Mouse (Mus musculus): ENCODE measurements around the gene Pkd2l1.
"Not testable (repeated sequence)": the region's sequence is repeated elsewhere in the genome, so short reads cannot be mapped to it uniquely, and the experiment has no call there.

Gene Pkd2l1

DNA sequence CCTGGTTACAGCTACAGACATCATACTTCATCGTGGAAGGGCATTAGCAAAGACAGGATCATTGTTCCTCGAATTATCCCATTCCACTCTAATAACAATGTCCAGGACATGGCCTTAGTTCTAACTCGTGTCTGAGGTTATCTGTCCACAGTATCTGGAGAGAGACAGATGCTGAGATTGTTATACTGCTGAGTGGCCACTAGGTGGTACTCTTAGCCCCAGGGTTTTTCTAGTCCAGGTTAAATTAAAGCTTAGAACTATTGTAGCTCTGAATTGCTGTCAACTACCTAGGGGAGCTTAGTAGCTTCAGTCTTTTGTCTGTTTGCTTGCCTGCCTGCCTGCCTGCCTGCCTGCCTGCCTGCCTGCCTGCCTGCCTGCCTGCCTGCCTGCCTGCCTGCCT, 30.7 kb downstream of the Pkd2l1 start:
- no peak for DNase-seq (ENCODE audit: extremely low read depth, insufficient read length, low spot score)

DNA sequence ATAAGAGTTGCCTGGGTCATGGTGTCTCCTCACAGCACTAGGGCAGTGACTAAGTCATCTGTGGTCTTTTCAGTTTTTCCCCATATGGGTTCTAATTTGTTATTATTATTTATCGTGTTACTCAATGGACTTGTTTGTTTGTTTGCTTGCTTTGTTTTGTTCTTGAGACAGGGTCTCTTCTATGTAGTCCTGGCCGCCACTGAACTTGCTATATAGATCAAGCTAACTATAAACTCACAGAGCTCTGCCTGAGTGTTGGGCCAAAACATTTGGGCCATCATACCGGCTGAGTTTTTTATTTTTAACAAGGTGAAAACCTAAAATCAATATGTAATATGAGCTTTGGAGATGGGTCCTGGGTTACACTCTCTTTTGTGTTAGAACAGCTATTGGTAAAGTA, 32.9 kb downstream of the Pkd2l1 start:
- no peak for DNase-seq (ENCODE audit: extremely low read depth, insufficient read length, low spot score)

DNA sequence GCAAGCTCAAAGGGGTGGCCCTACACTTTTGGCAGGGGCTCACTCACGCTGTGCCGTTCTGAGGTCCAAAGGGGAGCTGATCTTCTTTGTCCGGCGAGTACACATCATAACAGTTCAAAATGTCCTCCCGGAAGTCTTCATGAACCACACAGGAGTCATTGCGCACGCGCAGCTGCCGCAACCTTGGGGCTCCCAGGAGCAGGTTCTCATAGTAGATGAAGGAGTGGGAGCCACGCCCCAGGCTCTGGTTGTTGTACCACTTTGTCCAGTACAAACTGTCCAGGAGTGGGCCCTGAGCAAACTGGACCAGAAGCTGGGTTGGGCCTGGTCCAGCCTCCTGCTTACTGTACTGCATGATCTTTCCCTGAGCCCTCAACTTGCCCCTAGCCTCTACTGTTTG, 35.2 kb downstream of the Pkd2l1 start:
- DNase-seq (ENCODE audit: extremely low read depth, insufficient read length, low spot score) = no peak

DNA sequence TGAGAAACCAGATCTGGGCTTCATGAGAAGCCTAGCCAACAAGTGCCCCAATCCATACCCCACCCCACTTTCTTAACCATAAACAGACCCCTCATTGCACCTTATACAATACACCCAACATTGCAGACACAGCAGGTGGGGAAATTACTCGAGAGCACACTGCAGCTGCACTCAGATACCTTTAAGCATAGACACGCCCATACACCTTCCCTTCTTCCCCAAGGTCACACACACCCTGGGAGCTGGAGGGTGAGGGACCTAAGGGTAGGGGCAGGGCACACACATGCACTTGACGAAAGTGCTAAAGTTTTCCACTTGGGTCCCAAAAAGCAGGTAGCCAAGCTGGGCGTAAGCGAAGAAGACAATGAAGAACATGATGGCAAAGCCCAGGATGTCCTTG, 38.5 kb downstream of the Pkd2l1 start:
- DNase-seq (ENCODE audit: extremely low read depth, insufficient read length, low spot score) = no peak

DNA sequence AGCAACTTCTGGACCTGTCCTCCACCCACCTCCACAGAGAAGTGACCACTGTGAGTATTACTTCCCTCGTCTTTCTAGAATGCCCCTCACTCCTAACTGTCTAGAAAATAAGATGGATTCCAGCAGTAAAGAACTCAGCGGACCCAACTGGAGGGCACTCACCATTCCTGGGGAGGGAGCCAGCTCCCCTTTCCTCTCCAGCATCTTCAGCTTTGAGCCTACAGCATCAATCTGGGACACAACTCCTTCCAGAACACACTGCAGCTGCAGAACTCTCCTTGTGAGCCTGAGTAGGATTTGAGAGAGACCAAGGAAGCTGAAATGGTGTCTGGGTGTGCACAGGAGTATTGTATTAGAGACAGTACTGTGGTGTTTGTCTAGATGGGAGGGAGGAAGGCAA, 43.3 kb downstream of the Pkd2l1 start:
- no peak for DNase-seq (ENCODE audit: extremely low read depth, insufficient read length, low spot score)

DNA sequence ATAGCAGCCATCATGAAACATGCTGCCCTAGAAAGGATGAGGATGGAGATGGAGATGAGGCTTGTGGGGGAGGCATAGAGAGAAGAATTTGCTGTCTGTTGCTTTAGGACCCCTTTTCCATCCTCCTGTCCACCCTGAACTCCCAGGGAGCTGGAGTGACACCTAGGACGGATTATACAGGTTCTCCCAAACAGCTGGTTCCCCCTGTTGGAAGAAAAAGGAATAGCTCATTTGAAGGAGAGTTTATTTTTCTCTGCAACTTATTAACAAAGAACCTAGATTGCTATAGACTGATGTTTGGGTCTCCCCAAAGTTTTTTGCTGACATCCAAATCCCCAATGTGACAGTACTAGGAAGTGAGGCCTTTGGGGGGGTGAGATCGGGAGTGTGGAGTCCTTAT, 43.9 kb downstream of the Pkd2l1 start:
- DNase-seq (ENCODE audit: extremely low read depth, insufficient read length, low spot score) = no peak

DNA sequence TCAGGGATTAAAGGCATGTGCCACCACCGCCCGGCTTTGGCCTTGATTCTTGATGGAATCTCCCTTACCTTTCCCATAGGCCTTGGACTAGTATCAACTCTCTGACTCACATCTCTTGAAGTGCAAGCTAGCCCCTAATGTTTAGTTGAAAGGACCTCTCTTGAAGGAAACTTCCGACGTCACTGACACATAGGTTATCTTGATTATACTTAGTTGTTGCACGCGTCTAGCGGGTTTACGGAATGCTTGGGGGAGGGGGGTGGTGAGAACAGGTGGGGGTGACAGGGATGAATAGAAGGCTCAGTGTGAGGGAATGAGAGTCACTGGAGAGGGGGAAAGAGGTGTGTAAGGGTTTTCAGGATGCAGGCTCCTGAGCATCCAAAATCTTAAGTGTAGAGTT, 45.3 kb downstream of the Pkd2l1 start:
- no peak for DNase-seq (ENCODE audit: extremely low read depth, insufficient read length, low spot score)

DNA sequence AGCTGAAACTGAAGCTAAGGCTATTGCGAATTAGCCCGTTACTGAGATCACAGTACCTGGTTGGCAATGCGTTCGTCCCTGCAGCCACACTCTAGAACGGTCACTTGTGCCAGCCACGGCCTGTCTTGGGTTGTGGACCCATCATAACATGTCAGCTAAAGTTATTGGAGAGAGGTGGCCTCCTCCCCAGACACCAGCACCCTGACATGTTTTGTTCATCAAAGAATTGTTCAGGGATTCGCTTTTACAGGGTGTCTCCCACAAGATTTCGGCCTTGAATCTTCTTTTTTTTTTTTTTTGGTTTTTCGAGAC, 45.7 kb downstream of the Pkd2l1 start:
- no peak for DNase-seq (ENCODE audit: extremely low read depth, insufficient read length, low spot score)

DNA sequence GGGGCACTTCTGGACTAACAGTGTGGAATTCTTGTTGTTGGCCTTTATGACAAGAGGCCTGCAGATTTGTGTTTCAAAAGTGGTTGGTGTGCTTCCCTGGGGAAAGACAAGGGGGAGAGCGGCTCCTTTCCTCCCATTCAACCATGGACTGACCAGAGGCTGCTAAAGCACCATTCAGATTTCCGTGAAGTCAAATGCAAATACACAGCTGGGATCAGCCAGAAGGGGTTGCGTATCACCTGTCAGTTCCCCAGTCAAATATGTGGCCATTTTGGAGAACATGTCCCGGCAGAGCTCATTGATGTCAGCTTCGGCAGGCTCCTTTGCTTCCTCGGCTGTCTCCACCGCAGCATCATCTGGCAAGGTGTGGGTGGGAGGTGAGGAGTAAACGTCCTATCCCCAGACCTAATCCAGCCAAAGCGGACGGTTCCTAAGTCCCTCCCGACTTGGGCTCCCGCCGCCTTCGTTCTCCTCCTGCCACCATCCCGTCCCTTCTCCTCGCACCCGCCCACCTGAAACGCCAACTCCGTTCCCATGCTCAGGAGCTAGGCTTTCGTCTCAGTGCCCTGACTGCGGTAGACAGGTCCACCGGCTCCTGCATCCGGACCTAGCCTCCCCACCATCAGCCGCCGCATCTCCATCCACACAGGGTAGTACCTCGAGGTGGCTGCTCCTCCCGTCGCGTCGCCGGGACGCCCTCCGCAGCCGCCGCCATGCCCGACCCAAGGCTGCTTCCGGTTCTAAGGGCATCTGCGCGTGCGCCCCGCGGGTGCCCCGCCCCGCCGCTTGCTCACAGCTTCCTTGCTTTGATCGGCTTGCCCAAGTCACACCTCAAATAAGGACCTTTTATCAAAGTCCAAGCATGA, 46.3 kb downstream of the Pkd2l1 start, which contains the start of gene Bloc1s2:
Gene Bloc1s2, minus strand, starts transcription at position 745 of the 866 bp plus-strand sequence.
- peak; percentile 94 for DNase-seq (ENCODE audit: extremely low read depth, insufficient read length, low spot score)

DNA sequence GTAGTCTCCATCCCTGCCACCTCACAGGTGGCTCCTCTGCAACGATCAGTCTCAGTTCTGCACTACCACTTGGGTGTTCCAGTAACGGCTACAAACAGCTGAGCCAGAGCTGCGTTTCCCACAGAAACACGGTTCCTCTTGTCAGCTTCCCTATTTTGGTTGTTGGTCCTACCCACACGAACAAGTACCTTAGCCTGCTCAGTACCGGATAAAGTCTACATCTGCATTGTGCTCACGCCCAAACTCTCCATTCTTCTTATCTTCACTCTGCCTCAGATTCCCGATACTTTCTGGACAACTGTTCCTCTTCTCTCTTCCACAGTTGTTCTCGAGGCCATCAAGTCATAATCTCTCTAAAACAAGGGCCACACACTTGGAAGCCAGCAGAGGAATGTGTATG, 47.9 kb downstream of the Pkd2l1 start:
- DNase-seq (ENCODE audit: extremely low read depth, insufficient read length, low spot score) = no peak

DNA sequence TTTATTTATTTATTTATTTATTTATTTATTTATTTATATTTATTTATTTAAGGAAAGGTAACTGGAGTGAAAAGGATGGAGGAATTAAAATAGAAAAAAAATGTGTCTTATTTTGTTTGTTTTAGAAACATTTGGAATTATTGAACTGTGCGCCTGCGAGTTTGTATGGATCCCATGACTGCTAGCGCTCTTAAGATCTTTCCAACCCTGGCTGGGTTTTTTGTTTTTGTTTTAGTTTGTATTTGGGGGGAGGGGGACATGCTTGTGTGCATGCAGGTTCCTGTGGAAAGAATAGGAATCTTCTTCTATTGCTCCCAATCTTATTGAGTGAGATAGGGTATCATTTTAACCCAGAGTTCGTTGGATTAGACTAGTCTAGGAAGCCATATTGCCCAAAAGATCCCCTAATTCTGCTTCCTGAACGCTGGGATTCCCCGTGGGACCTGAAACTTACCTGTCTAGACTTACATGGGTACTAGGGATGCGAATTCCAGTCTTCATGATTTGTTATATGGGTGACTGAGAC, 56.2 kb downstream of the Pkd2l1 start:
- no peak for DNase-seq (ENCODE audit: extremely low read depth, insufficient read length, low spot score)

DNA sequence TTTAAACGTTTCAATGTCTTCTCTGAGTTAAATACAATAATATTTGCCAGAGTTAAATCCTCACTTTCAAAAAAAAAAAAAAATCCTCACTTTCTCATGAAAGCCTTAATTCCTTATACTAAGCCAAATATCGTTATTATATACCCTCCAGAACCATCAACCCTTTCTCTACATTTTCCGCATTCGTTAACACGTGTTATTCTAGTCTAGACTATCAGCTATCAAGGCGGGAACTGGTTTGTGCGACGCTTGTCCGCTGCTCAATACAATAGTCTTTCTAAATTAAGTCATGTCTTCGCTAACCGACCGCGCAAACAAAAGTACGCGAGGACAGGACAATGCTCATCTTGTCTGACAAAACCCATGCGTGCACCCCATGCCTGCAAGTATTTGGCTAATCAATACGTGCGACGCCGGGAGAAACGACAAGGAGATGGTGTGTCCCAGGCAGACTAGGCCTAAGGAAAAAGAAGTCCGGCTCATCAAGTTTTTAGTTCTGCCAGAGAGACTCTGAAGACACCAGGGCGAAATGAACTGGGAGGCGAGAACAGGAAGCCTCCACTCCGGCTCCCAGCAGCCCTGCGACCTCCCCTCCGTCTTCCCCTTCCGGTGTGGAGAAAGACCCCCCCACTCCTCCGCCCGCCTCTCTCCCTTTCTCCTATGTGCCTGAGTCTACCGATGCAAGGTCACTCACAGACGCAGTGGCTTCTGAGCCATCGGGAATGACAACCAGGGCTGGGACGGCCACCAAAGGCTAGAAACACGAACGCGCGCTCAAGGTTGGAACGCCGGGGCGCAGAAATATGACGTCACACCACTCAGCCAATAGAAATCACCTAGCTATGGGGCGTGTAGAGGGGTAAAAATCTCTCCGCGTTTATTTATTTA, 56.9 kb downstream of the Pkd2l1 start, which contains the start of gene Cwf19l1:
Gene Cwf19l1, minus strand, starts transcription at position 805 of the 888 bp plus-strand sequence.
- DNase-seq (ENCODE audit: extremely low read depth, insufficient read length, low spot score) = peak; percentile 79

DNA sequence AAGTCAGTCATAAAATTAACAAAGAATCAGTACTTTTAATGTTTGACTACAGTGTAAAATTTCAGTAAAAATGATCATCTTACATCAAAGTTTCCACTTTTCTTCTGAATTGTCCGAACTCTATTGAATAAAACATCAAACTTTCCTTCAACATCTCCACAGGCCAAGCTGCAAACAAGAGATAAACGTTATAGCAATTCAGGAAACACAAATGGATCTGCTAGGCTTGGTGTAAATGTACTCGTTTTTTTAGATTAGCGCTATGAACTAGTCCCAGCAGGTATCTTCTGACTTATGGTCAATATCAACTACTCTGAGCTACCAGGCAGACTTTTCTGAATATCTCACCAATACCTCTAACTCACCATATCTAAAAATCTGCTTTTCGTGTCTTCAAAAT, 59.3 kb downstream of the Pkd2l1 start:
- DNase-seq (ENCODE audit: extremely low read depth, insufficient read length, low spot score) = no peak

DNA sequence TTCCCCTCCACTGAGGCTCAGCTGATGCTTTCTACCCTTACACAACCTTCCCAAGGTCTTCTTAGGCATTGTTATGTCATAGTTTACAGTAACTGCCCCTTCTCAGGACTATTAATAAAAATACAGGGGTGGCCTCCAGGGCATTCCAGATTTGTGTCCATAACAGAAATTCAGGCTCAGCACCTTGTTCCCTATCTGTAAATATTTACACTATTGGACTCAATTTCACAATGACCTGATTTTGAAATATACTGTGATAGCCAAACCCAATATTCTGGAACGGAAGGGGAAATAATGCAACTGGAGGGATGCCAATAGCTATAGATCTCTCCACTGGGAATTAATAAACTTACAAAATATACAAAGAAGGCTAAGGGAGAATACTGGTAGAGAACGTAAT, 63.7 kb downstream of the Pkd2l1 start:
- DNase-seq (ENCODE audit: extremely low read depth, insufficient read length, low spot score) = no peak

DNA sequence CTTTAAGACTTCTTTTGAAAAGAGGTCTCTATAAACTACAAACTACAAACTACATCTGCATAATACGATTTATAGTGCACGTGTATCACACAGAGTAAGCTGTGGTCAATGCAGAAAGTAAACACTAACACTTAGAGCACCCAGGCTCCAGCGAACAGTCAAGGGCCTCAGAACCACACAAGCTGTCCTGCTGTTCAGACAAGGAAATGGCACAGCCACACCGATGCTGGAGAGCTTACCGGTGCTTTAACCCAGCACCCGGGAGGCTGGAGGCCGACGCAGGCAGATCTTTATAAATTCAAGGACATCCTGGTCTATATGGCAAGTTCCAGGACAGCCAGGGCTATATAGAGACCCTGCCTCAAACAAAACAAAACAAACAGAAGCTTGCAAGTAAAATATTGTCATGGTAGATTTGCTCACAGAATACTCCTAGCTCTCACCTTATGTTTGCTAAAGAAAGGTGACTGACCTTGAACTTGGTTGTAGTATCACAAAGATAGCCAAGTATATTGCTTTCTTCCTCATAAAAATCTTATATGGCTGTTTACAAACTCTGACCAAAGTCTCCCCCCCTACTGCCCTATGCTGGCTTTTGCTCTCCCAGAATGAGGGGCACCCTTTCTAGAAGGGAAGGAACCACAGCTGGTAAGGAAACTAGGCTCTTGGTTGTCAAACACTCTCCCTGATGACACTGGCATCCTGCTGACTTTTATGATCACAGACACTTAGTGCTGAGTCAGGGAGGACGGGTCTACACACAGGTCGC, 64.3 kb downstream of the Pkd2l1 start:
- no peak for DNase-seq (ENCODE audit: extremely low read depth, insufficient read length, low spot score)

DNA sequence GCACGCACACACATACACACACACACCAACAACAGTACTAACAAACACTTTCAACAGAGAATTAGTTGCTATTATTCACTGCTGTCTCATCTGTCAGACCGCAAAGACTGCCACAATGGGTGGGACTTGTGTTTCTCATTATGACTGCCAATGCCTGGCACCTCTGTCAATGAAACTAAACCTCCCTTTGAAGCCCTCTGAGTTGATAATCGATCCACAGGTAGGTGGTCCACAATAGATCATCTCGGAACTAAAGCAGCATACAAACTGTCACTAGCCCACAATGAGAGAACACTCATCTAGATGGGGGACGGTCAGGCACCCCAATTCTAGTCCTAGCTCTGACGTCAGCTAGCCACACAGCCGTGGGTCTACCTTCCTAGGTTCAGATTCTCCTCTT, 71.1 kb downstream of the Pkd2l1 start:
- no peak for DNase-seq (ENCODE audit: extremely low read depth, insufficient read length, low spot score)

DNA sequence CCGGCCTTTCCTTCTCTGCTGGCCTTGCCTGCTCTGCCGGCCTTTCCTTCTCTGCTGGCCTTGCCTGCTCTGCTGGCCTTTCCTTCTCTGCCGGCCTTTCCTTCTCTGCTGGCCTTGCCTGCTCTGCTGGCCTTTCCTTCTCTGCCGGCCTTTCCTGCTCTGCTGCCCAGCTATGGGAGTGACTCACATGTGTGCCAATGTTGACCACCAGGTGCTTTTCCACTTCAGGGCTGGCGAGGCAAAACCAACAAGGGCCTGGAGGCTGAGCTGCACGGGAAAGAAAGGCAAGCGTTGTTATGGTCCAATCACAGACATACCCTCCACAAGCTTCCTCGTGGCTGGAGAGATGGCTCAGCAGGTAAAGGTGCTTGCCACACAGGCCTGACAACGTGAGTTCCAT, 71.6 kb downstream of the Pkd2l1 start:
- not testable (repeated sequence) for DNase-seq (ENCODE audit: extremely low read depth, insufficient read length, low spot score)

DNA sequence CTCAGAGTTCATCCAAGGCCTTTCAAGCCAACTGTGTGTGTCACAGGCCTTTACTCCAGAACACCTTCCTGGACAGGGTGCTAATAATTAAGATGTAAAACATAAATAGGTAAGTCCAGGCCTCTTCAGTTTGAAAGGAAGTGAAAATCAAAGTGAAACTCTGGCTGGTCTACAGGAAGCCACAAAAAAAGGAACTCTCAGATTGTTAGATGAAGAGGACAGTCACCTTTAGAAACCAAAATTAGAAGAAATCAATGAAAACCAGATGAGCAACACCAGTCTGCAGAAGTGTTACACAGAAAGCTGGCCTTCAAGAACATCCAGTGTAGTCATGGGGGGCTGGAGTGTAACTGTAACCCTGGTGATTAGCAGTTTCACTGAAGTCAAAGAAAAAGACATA, 74.4 kb downstream of the Pkd2l1 start:
- DNase-seq (ENCODE audit: extremely low read depth, insufficient read length, low spot score) = no peak

DNA sequence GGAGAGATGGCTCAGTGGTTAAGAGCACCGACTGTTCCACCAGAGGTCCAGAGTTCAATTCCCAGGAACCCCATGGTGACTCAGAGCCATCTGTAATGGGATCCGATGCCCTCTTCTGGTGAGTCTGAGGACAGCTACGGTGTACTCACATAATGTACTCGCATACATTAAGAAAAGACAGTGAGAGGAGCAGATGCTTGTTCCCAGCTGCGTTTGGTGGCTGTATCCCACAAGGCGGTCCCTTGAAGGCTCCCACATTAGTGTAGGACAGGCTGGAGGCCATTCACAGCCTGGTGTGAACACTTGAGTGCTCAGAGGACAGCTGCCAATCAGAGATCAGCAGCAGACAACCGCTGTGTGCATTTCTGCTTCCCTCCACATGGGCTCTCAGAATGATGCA, 80.5 kb downstream of the Pkd2l1 start:
- DNase-seq (ENCODE audit: extremely low read depth, insufficient read length, low spot score) = peak; percentile 17

DNA sequence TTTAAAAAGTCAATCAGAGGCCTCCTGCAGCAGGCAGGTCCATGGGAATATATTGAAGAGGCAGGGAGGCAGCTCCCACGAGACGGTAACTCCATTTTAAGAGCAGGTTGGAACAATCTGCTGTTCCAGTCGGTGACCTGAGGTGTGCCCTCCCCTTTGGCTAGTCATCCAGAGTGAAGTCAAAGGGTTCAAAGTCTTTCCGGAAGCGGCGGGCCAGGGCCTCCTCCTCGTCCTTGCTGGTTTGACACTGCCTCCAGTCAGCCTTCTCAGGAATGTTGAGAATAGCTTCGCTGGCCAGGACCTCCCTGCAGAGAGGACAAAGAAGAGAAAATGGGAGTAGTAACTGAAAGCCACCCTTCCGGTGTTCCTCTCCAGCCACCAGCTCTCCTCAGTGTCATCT, 81.9 kb downstream of the Pkd2l1 start:
- DNase-seq (ENCODE audit: extremely low read depth, insufficient read length, low spot score) = no peak

DNA sequence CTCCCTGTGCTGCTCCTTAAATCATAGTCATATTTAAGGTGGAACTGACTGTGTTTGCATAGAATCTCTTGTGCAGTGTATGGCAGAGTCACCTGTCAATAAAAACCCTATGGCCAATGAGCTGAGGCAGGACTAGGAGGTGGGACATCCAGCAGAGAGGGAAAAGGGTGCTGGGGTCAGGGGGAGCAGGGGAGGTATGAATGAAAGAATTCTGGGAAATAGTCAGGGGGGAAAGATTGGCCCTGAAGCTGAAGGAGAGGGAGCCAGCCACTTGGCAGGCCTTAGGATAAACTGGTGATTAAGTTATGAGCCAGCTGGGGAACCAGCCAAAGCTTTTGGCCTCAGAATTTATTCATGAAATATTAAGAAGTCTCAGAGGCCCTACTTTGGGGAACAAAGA, 83.2 kb downstream of the Pkd2l1 start:
- no peak for DNase-seq (ENCODE audit: extremely low read depth, insufficient read length, low spot score)

Data from 3134 (cell line).